Mouse (Mus musculus) adrenal gland (tissue): ENCODE measurements around the gene Acot7.

ENCODE experiments used
- intact Hi-C: fragments of 180-260 bp; cut with DNase I; formaldehyde crosslinking; loops from one replicate; pipeline ENCODE4 v1.15.1; 2025

The Acot7 gene

GRCm38 (mm10) chr4:152232411-152232903 lies 54.5 kb downstream of the Acot7 start:
- intact Hi-C loops = no loop called here

- intact Hi-C loops = no loop called here
Measured at GRCm38 (mm10) chr4:152239974-152240373, 62.0 kb downstream of the Acot7 start.

DNA sequence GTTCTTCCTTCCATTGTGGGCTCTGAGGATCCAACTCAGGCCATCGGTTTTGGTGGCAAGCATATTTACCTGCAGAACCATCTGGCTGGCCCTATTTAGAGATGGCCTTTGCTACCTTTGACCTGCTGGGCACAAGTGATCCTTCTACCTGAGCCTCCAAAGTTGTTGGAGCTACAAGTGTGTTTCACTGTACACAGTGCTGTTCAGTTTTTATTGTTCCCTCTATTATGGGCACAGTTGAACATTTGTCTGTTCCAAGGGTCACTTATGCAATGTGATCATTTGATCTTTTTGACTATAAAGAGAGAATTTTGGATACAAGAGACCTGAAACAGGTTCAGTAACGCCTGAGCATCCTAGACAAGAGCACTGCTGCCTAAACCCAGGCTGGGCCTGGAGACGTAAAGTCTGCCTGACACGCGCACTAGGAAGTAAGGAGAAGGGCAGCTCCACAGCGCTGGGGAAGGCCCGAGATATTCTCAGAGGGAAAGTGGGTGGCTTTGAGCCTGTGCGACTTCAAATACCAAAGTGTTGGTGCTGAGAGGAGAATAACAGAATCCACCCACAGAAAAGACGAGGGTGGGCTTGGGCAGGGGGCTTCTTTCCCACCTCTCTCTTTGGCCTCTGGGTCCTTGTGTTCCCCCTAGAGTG lies 65.4 kb downstream of the Acot7 start:
- intact Hi-C loops = no loop called here

DNA sequence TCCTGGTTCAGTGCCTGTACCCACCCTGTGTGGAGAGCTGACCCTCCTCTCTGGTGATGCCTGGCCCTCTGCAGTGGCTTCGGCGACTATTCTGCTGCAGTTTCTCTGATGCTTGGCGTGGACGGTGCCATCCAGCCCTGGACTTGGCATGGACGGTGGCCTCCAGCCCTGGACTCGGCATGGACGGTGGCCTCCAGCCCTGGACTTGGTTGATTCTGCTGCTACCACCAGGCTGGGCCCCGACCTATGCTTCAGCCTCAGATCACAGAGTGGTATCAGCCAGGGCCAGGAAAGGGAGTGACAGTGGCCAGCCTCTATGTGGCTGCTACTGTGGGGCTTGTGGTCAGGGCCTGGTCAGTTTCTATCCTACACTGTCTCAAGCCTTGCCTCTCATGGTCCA lies 66.0 kb downstream of the Acot7 start:
- intact Hi-C loops = no loop called here

DNA sequence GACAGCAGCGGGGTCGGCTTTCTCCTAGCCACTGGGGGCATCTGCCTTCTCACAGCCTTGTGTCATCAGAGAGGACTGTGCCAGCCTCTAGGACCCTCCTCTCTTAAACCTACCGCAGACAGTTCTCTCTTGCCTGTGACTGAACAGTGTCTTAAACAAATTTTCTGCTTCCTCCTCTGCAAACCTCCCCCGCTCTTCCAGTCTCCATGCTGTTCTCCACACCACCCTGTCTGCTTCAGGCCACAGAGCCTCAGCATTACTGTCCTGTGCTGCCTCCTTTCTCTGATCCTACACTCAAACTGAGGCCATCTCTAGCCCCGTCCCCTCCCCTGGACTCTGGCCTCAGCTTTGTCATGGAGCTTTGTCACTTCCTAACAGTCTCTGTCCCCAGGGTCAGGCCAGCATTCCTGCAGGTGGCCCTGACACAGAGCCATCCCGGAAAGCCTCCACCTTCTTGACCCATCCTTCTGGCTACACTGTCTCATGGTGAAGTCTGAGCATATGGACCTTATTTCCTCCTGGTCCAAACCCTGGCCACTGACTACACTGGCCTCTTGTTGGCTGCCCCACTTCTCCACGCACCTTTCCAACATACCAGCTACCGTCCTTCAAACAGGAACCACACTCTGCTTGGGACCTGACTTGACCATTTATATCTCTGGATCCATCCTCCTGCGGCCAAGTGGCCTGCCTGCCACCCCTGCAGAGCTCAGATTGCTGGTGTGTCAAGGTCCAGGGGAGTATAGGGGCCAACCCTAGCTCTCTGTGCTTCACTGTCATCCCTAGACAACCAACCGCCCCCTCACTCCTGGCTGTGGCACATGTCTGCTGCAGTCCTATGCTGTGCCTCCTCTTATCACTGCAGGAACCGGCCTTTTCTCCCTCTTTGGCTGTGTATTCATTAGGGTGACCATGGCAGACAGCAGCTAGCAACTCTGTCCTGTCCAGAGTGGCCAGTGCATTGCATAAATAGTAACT lies 66.9 kb downstream of the Acot7 start:
- intact Hi-C loops = no loop called here

DNA sequence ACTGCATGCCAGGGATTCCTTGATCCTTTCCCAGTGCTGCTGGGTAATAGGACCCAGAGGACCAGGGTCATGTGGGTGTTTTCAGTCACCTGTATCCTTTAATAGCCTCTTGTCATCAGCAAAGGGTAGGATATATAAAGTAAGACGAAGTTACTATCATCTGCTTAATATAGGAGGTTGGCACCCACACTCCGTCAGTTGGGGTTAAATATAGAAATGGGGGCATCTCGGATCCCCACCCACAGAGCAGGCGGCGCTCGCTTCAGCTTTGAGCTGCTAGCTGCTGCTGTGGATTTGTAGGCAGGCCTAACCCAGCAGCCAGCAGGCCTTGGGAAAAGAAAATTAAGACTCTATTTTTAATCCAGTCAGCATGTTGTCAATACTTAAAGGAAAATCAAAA lies 68.1 kb downstream of the Acot7 start:
- intact Hi-C loops = no loop called here

- intact Hi-C loops = no loop called here
Measured at GRCm38 (mm10) chr4:152247195-152247594, 69.3 kb downstream of the Acot7 start.

GRCm38 (mm10) chr4:152250615-152251014 lies 72.7 kb downstream of the Acot7 start:
- intact Hi-C loops = no loop called here

- intact Hi-C loops = no loop called here
Measured at GRCm38 (mm10) chr4:152253183-152253759, 75.3 kb downstream of the Acot7 start.

DNA sequence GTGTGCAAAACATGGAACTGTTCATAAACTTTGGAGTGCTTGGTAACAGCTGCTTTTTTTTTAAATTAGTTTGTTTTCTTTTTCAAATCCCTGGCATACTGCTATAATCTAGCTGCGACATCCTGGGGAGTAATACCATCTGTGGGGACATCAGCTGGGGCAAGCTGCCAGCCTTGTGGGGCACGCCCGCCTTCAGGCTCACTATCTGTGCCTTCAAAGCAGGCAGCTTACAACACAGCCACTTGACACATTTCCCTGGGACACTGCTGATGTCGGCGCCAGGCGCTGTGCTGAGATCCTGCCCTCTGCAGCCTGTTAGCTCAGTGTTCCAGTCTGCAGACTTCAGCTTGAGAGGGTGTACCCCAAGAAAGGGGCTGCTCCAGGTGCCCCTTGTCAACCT lies 79.1 kb downstream of the Acot7 start:
- intact Hi-C loops = no loop called here

GRCm38 (mm10) chr4:152260451-152260850 lies 82.5 kb downstream of the Acot7 start:
- intact Hi-C loops = no loop called here

GRCm38 (mm10) chr4:152262187-152262586 lies 84.3 kb downstream of the Acot7 start:
- intact Hi-C loops = no loop called here

GRCm38 (mm10) chr4:152263089-152263488 lies 85.2 kb downstream of the Acot7 start:
- intact Hi-C loops = no loop called here

- intact Hi-C loops = no loop called here
Measured at GRCm38 (mm10) chr4:152263512-152264176, 85.7 kb downstream of the Acot7 start.

DNA sequence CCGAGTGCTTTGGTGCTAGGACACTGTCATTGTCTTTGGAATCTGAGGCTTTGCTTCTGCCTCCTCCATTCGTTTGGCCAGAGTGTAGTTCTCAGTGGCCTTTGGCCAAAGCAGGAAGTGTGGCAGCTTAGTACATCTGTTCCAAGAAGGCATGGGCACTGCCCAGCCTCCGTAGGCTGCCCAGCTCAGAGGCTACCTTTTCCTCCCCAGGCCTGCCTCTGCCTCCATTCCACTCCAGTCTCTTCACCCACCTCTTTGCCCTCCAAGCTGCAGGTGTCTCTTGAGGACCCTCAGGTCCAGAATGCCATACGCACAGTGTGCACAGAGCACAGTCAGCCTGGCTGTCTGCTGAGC lies 86.2 kb downstream of the Acot7 start:
- intact Hi-C loops = no loop called here

DNA sequence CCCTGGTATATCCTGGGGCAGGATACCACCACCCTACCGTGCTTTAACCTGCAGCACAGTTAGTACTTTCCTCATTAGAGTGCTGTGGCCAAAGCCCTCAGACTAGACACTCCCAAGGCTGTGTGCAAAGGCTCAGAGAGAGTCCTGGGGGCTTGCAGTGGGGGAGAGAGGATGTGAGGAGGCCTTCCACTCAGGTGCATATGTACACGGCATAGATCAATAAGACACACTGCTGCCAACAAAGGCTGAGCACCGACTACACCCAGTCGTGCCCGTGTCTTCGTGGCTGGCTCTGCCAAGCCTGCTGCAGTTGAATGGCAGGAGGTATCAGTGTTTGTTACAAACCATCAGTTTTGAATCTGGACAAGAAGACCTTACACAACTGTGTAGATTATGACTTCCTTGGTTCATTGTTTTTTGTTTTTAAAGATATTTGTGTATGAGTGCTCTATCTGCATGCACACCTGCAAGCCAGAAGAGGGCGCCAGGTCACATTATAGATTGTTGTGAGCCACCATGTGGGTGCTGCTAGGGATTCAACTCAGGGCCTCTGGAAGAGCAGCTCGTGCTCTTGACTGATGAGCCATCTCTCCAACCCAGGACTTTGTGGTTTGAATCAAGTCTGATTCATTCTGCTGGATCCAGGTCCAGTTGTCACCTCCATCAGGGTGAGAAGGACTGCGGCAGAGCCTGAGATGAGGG lies 87.1 kb downstream of the Acot7 start:
- intact Hi-C loops = no loop called here

- intact Hi-C loops = no loop called here
Measured at GRCm38 (mm10) chr4:152265791-152266190, 87.9 kb downstream of the Acot7 start.

DNA sequence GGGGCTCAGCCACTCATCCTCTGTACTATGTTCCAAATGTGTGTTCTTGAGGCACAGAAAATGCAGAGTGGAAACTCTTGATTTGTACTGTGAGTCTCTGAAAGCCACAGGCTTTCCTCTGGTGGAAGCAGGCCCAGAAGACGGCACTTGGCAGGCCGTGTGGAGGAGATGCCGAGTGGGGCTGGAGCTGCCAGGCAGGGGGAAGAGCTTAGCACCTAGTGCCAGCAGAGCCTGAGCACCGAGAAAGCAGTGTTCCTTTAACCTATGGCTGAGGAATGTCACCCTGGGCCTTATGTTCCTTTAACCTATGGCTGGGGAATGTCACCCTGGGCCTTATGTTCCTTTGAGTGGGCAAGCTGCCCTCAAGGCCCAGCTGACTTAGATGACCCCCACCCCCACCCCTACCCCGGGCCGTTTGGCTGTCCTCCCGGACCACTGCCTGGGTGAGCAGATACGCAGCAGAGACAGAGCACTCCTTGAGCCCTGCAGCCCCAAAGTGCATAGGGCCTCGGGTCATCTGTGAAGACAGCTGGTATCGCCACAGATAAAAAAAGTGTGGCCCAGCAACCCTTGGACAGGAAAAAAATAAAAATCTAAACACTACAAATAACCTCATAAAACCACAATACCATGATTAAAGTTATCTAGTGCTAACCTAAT lies 88.4 kb downstream of the Acot7 start:
- intact Hi-C loops = no loop called here

GRCm38 (mm10) chr4:152267748-152268369 lies 89.9 kb downstream of the Acot7 start:
- intact Hi-C loops = no loop called here

- intact Hi-C loops = no loop called here
Measured at GRCm38 (mm10) chr4:152269967-152270366, 92.0 kb downstream of the Acot7 start.
